Mouse (Mus musculus): ENCODE measurements around the gene Gm8246. TPM values are rescaled to one million over a fixed set of nuclear protein-coding genes. Genes with fewer than 3 reads are reported as not detected.

Gene Gm8246
- not detected for polyA plus RNA-seq (2014; fragmentation: Illumina TruSeq; extraction: RNeasy Lipid Tissue Mini Kit (QIAGEN cat#74804); ENCODE audit: low read depth, low replicate concordance)

GRCm38 (mm10) chr14:5477730-5478129 lies at the start of gene Gm8246:
Gm8246 (minus strand) TSS chr14:5477830.

DNA sequence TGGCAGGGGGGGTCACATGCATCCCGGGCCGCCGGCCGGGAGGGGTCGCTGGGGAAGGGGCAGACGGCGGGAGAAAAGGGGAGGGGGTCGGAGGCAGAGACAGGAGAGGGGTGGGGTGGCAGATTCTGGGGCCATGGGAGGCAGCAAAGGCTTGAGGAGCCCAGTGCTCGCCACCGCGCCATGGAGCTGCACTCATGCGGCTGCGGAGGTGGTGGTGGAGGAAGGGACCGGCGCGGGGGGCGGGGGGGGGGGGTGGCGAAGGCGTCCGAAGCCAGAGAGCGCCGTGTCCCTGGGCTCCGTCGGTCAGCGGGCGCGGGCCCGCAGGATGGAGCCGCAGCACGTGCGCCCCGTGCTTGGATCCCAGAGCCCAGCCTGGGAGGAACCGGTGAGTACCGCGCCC lies 23.7 kb upstream of the Gm8246 start, which contains the start of gene Gm3488:
Gene Gm3488 (plus strand): TSS at position 301 of the 400 bp plus-strand sequence.

DNA sequence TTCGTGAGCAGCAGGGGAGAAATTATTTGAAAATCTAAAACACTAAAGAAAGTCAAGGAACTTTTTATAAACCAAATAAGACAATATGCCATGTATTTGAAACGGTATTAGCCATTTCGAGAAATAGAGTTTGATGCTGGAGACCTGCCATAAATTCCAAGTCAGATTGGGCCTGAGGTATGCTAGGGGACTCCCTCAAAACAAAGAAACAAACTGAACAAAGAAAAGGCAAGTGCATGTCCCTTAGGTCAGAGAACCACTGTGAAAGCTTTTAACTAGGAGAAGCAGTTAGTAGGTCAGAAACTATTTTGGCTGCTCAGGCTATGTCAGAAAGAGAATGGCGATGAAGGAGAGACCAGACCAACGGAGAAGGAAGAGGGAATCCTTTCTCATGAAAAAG lies 6.3 kb upstream of the Gm8246 start, which contains the start of gene Gm3187:
Gene Gm3187 (plus strand): TSS at position 301 of the 400 bp plus-strand sequence.

DNA sequence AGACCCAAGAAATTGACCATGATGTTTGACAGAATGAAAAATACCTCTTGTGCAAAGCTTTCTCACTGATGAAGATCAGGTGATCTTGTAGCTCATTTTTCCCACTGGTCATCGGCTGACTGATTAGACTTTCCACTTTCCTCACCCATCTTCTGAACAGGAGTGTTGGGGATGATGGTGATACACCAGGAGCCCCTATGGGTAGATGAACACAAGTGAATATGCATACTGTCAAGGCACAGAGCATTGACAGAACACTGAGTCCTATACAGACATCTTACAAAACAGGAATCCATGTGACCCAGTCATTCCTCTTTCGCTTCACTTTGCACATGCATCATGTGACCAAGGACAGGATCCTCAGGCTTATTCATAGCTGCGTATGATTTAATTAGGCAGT lies 22.3 kb downstream of the Gm8246 start, which contains the start of gene Gm3194:
Gene Gm3194 (minus strand): TSS at position 101 of the 400 bp plus-strand sequence.

Other genes starting within 250 kb of the Gm8246 start
- not detected for gene Gm3526, start 217.2 kb downstream of the Gm8246 start, polyA plus RNA-seq (2014; fragmentation: Illumina TruSeq; extraction: RNeasy Lipid Tissue Mini Kit (QIAGEN cat#74804); ENCODE audit: low read depth, low replicate concordance)
- not detected for gene Gm3542, start 142.9 kb downstream of the Gm8246 start, polyA plus RNA-seq (2014; fragmentation: Illumina TruSeq; extraction: RNeasy Lipid Tissue Mini Kit (QIAGEN cat#74804); ENCODE audit: low read depth, low replicate concordance)
- not detected for gene Gm3500, start 88.8 kb downstream of the Gm8246 start, polyA plus RNA-seq (2014; fragmentation: Illumina TruSeq; extraction: RNeasy Lipid Tissue Mini Kit (QIAGEN cat#74804); ENCODE audit: low read depth, low replicate concordance)
- 0.28 TPM for gene Gm3194, start 22.4 kb downstream of the Gm8246 start, polyA plus RNA-seq (2014; fragmentation: Illumina TruSeq; extraction: RNeasy Lipid Tissue Mini Kit (QIAGEN cat#74804); ENCODE audit: low read depth, low replicate concordance)
- not detected for gene Gm3187, start 6.4 kb upstream of the Gm8246 start, polyA plus RNA-seq (2014; fragmentation: Illumina TruSeq; extraction: RNeasy Lipid Tissue Mini Kit (QIAGEN cat#74804); ENCODE audit: low read depth, low replicate concordance)
- gene Gm3488, start 23.8 kb upstream of the Gm8246 start, polyA plus RNA-seq (2014; fragmentation: Illumina TruSeq; extraction: RNeasy Lipid Tissue Mini Kit (QIAGEN cat#74804); ENCODE audit: low read depth, low replicate concordance), result 0.24 TPM
- not detected for gene Gm3532, start 60.7 kb upstream of the Gm8246 start, polyA plus RNA-seq (2014; fragmentation: Illumina TruSeq; extraction: RNeasy Lipid Tissue Mini Kit (QIAGEN cat#74804); ENCODE audit: low read depth, low replicate concordance)
- gene Gm8265, start 155.2 kb upstream of the Gm8246 start, polyA plus RNA-seq (2014; fragmentation: Illumina TruSeq; extraction: RNeasy Lipid Tissue Mini Kit (QIAGEN cat#74804); ENCODE audit: low read depth, low replicate concordance), result not detected
- not detected for gene Gm9603, start 209.6 kb upstream of the Gm8246 start, polyA plus RNA-seq (2014; fragmentation: Illumina TruSeq; extraction: RNeasy Lipid Tissue Mini Kit (QIAGEN cat#74804); ENCODE audit: low read depth, low replicate concordance)